ENCODE assay signal across 30 mouse cellular contexts in genomic region chr17:13907082-13907481, GRCm38 (mm10). TPM values are rescaled to one million over a fixed set of nuclear protein-coding genes. Genes with fewer than 3 reads are reported as not detected.
DNase-seq lines count a peak whose midpoint lies in the region; ATAC-seq and TF ChIP-seq lines count a peak whose summit lies in the region.
"Had no signal": no experiment of that assay in that cellular context is flagged by ENCODE, and none has a peak within 500 bp of the region (broad histone marks: within the 10 kb centered on the region; RNA-seq: fewer than 3 reads in every experiment).

No protein-coding gene starts in this region.

- no peak overlapping the region for H3K27ac ChIP-seq in hindbrain, postnatal 0 days
- no peak overlapping the region for H3K27ac ChIP-seq in hindbrain, embryonic 10.5 days
- H3K27ac ChIP-seq in neural tube, embryonic 13.5 days (replicated peaks): no peak overlapping the region
- H3K27ac ChIP-seq in neural tube, embryonic 15.5 days (replicated peaks): no peak overlapping the region
- H3K27ac ChIP-seq in brown adipose tissue, adult 24 weeks (replicated peaks; ENCODE audit: low read depth, low read length): peak overlapping the region; percentile 48; the same call in 1 of the 2 replicates
- H3K27ac ChIP-seq: embryonic facial prominence, embryonic 10.5 days; embryonic facial prominence, embryonic 12.5 days had no signal

- TF ChIP-seq CTCF in hindbrain, postnatal 0 days (IDR thresholded peaks at IDR 0.05; ENCODE audit: low read depth): no peak

- no peak overlapping the region for H3K4me2 ChIP-seq in hindbrain, postnatal 0 days (ENCODE audit: low read depth, low read length)
- no peak overlapping the region for H3K4me2 ChIP-seq in neural tube, embryonic 13.5 days
- no peak overlapping the region for H3K4me2 ChIP-seq in neural tube, embryonic 15.5 days
- H3K4me2 ChIP-seq: embryonic facial prominence, embryonic 12.5 days had no signal

- H3K9ac ChIP-seq in hindbrain, postnatal 0 days (replicated peaks; ENCODE audit: low read length): no peak overlapping the region
- H3K9ac ChIP-seq in neural tube, embryonic 13.5 days: no peak overlapping the region
- H3K9ac ChIP-seq in neural tube, embryonic 15.5 days (replicated peaks): no peak overlapping the region
- H3K9ac ChIP-seq: embryonic facial prominence, embryonic 12.5 days had no signal

- 0 out of 2 replicates have a peak, but pooled peaks have one; percentile 27 for ATAC-seq in hindbrain, postnatal 0 days
- peak; percentile 61; the same call in 1 of the 2 replicates for ATAC-seq in neural tube, embryonic 13.5 days (ENCODE audit: low read depth)
- no peak for ATAC-seq in neural tube, embryonic 15.5 days (ENCODE audit: low FRiP score)
- ATAC-seq: activated CD4-positive, CD25-positive, alpha-beta regulatory T cell, adult 4 months; CD4-positive, CD25-positive, alpha-beta regulatory T cell, adult 4 months; forebrain, embryonic 14.5 days; forebrain, embryonic 16.5 days; Patski had no signal

- H3K4me1 ChIP-seq in hindbrain, postnatal 0 days (ENCODE audit: insufficient read depth, low read length): no peaks in the 10 kb centered on the region
- H3K4me1 ChIP-seq in hindbrain, embryonic 10.5 days (replicated peaks): no peaks in the 10 kb centered on the region
- H3K4me1 ChIP-seq in neural tube, embryonic 13.5 days (replicated peaks): no peaks in the 10 kb centered on the region
- no peaks in the 10 kb centered on the region for H3K4me1 ChIP-seq in neural tube, embryonic 15.5 days
- H3K4me1 ChIP-seq in brown adipose tissue, adult 24 weeks (ENCODE audit: control insufficient read depth, insufficient read depth, insufficient read length, low read length): peaks cover 9% of the 10 kb centered on the region
- H3K4me1 ChIP-seq: embryonic facial prominence, embryonic 10.5 days; embryonic facial prominence, embryonic 12.5 days had no signal

- DNase-seq in hindbrain, postnatal 0 days (ENCODE audit: low spot score): no peak
- no peak for DNase-seq in hindbrain, embryonic 10.5 days (ENCODE audit: low spot score)
- DNase-seq in embryo, embryonic 9.5 days (ENCODE audit: extremely low spot score): no peak
- DNase-seq: adrenal gland, adult 8-10 months; adrenal gland, postnatal 14 days; adrenal gland, postnatal 36 days; B cell, adult 2 months; cerebellum, adult 11 months; cerebellum, adult 18-20 months; cerebellum, adult 8-10 months; cerebellum, adult 9-11 months; cerebellum, postnatal 14 days; cerebellum, postnatal 36 days; embryo, embryonic 11 days had no signal

- no peaks in the 10 kb centered on the region for H3K9me3 ChIP-seq in hindbrain, postnatal 0 days (ENCODE audit: low read length)
- no peaks in the 10 kb centered on the region for H3K9me3 ChIP-seq in hindbrain, embryonic 10.5 days
- no peaks in the 10 kb centered on the region for H3K9me3 ChIP-seq in neural tube, embryonic 13.5 days
- H3K9me3 ChIP-seq in neural tube, embryonic 15.5 days (replicated peaks): no peaks in the 10 kb centered on the region
- H3K9me3 ChIP-seq: embryonic facial prominence, embryonic 10.5 days; embryonic facial prominence, embryonic 12.5 days; G1E had no signal

- H3K4me3 ChIP-seq in hindbrain, postnatal 0 days (ENCODE audit: low read length): no peak overlapping the region
- H3K4me3 ChIP-seq in hindbrain, embryonic 10.5 days: no peak overlapping the region
- H3K4me3 ChIP-seq in neural tube, embryonic 13.5 days: no peak overlapping the region
- H3K4me3 ChIP-seq in neural tube, embryonic 15.5 days (replicated peaks): no peak overlapping the region
- no peak overlapping the region for H3K4me3 ChIP-seq in brown adipose tissue, adult 24 weeks (ENCODE audit: insufficient read depth, low read depth, low read length)
- H3K4me3 ChIP-seq: embryonic facial prominence, embryonic 10.5 days; embryonic facial prominence, embryonic 12.5 days had no signal

- no peaks in the 10 kb centered on the region for H3K27me3 ChIP-seq in hindbrain, postnatal 0 days (ENCODE audit: insufficient read depth, low read length)
- H3K27me3 ChIP-seq in hindbrain, embryonic 10.5 days (ENCODE audit: insufficient read depth, poor library complexity, severe bottlenecking): no peaks in the 10 kb centered on the region
- H3K27me3 ChIP-seq in neural tube, embryonic 13.5 days: no peaks in the 10 kb centered on the region
- H3K27me3 ChIP-seq in neural tube, embryonic 15.5 days (replicated peaks): no peaks in the 10 kb centered on the region
- H3K27me3 ChIP-seq: CH12.LX; embryonic facial prominence, embryonic 12.5 days; Patski had no signal

- WGBS in hindbrain, postnatal 0 days: 96% methylated on average over 5 of the region's 5 CpGs
- 95% methylated on average over 5 of the region's 5 CpGs for WGBS in hindbrain, embryonic 10.5 days
- 96% methylated on average over 5 of the region's 5 CpGs for WGBS in neural tube, embryonic 13.5 days
- WGBS in neural tube, embryonic 15.5 days: 94% methylated on average over 5 of the region's 5 CpGs

- H3K36me3 ChIP-seq in hindbrain, postnatal 0 days (ENCODE audit: insufficient read depth, low read length): peaks cover 28% of the 10 kb centered on the region
- H3K36me3 ChIP-seq in hindbrain, embryonic 10.5 days: peaks cover 47% of the 10 kb centered on the region
- peaks cover 50% of the 10 kb centered on the region for H3K36me3 ChIP-seq in neural tube, embryonic 13.5 days
- H3K36me3 ChIP-seq in neural tube, embryonic 15.5 days: peaks cover 43% of the 10 kb centered on the region
- H3K36me3 ChIP-seq: G1E had no signal

RNA-seq across cellular contexts. Expression of gene Gm7168, which starts 41.1 kb away (rescaled TPM):
- not detected in 2 replicates for total RNA-seq in hindbrain, postnatal 0 days (2014; rRNA removed)
- not detected in 2 replicates for polyA plus RNA-seq in hindbrain, postnatal 0 days (2015; fragmentation: Nextera tagmentation; extraction: Ambion mirVana)
- polyA plus RNA-seq in hindbrain, embryonic 10.5 days (2016; fragmentation: Nextera tagmentation; extraction: Ambion mirVana): not detected in 2 replicates
- not detected in 2 replicates for polyA plus RNA-seq in neural tube, embryonic 13.5 days (2015; fragmentation: Nextera tagmentation; extraction: Ambion mirVana)
- polyA plus RNA-seq in neural tube, embryonic 15.5 days (2015; fragmentation: Nextera tagmentation; extraction: Ambion mirVana): not detected in 2 replicates
- polyA plus RNA-seq in brown adipose tissue, adult 24 weeks (2012; ENCODE audit: insufficient read depth, insufficient read length, missing spikeins): not detected in 2 replicates
- total RNA-seq: adrenal gland, adult 18-20 months; adrenal gland, adult 8-10 months; adrenal gland, postnatal 14 days; CH12.LX; common myeloid progenitor, adult 5-6 weeks had no signal
- polyA plus RNA-seq: activated CD4-positive, CD25-positive, alpha-beta regulatory T cell, adult 4 months; CD4-positive, CD25-positive, alpha-beta regulatory T cell, adult 4 months; embryonic facial prominence, embryonic 10.5 days; embryonic facial prominence, embryonic 12.5 days; embryonic facial prominence, embryonic 14.5 days; forebrain, embryonic 11.5 days; forebrain, embryonic 14.5 days; forebrain, embryonic 16.5 days; G1E; Patski had no signal
